Mouse (Mus musculus) kidney, adult 9 months (tissue): ENCODE results near the gene Fkbp14.

Source experiments
- DNase-seq: peaks from one replicate; pipeline ENCODE4 v3.0.0; 2022

Gene Fkbp14

DNA sequence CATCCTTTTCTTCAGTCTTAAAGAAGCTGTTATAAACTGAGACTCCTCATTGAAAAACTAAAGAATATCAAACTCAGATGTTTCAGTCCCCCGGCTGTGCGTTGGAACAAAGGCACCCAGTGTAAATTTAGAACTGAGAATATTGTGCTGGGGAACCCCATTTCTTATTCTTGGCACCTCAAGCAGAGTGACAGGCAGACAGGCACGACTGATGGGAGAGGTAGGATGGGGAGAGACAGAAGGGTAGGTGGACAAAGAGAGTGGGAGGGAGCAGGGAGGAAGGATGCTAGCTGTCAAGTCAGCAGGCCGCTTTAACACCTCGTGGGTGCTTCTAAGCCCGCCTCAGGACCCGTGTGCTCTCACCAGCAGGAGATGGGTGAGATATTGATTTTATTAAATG, 54.3 kb downstream of the Fkbp14 start:
- no peak for DNase-seq

DNA sequence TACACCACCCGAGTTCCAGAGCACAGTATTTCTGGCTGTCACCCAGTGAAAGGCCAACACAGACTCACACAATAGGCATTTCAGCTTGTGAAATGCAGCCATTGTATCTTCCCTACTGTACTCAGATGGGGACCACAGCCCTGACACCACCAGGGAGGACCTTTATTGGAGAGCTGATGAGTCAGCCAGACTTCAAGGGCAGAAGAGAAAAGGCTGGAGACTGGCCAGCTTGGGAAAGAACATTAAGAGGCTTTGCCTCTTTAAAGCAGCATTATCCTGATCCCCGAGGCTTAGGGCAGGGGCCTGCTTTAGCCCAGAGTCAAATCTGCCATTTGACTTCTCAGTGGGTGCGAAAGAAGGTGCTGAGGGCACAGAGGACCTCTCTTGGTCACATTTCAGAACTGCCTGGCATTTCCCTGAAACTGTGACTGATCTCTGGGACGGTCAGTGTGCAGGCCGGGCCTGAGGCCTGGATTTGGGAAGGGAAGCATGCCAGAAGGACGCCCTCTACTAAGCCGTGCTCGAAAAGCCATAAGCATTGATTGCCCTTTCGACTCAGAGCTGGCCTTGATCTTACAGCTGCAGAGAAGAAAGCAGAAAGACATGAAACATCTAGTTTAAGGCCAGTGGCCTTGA, 56.7 kb downstream of the Fkbp14 start:
- no peak for DNase-seq

DNA sequence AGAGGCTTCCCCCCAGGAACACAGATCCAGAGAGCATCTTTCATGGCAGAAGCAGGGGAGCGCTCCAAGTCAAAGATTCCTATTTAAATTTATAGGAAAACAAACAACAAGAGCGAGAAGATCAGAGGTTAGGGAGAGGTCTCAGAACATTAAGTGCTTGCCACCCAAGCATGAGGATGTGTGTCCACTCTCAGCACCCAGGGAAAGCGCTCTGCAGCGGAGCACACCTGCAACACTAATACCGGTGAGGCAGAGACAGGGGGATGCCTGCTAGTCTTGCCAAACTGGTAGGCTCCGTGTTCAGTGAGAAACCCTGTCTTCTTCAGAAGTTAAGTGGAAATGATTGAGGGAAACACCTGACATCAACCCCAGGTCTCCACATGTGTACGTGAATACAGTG, 57.7 kb downstream of the Fkbp14 start:
- no peak for DNase-seq

DNA sequence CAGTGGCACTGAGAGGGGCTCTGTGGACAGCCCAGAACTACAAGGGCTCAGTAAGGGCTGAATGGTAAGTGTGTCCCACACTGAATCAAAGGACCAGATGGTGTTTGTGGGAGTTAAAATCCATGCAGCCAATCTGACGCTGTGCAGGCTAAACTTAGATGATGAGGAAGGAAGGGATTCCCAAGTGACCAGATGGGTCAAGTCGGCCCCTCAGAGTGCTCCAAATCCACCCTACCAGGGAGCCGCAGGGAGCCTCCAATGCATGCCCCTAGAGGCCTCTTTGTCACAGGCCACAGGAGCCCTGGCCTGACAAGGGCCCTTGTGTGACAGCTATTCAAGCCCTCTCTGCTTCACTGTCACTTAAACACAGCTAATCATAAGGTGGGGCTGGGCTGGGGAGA, 58.3 kb downstream of the Fkbp14 start:
- DNase-seq: no peak

DNA sequence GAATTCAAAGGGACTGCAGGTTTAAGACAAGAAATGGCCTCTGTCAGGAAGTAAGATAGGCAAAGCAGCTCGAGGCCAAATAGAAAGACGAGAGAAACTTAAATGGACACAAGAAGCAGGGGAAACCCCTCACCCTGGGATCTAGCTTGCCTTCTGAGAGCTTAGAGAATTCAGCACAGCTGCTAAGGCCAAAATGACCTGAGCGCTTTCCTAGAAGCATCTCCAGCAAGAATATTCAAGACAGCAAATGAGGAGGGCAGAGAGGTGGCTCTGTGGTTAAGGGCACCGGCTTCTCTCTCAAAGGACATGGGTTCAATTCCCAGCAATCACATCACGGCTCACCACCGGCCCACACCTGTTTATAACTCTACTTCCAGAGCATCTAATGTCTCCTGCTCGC, 60.1 kb downstream of the Fkbp14 start:
- no peak for DNase-seq

DNA sequence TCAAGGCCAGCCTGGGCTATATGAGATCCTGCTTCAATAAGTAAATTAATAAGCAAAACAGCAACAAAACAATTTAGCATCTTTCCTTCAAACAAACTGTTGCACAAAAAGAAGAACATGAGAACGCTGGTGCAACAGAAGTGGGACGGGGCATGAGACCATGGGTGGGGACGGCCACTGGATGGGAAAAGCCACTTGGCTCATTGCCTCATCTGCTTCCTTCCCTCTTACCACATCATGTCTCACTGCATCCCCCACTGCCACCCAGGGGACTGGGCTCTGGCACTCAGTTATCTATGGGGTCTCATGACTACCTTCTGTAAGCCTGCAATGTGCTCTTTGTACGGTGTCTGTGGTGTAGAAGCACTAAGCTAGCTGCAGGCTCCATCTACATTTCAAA, 61.6 kb downstream of the Fkbp14 start:
- no peak for DNase-seq

DNA sequence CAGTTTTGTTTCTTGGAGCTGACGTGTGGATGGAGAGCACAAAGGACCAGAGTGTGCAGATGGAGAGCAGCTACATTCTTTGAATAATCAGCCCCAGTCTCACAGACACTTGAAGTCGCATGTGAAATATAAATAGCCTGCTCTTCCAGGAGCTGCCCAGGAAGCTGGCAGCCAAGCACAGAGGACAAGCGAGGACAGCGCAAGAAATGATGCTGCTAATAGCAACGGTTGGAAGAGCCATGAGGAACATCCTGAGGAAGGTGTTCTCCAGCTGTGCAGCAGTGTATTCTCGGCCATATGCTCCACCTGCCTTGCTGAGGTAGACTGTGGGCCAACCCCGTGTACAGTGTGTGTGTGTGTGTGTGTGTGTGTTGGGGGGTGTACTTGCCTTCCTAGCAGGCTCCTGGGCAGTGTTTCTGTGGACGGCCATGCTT, 66.0 kb downstream of the Fkbp14 start:
- DNase-seq: no peak

DNA sequence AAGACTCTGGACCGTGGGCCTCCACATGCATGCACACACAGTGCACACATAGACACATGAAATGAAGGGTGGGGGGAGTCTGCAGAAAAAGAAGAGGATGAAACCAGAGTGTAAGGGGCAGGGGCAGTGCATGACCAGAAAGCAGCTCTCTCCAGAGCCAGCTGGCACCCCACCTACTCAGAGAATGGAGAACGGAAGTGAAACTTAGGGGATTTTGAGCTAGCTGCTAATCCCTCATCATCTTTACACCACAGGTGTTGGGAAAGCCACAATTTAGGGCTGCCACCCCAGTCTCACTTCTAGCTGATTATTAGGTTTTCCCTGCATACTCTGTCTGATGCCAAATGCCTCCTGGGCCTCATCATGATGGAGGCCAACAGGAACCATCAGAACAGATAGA, 66.9 kb downstream of the Fkbp14 start:
- DNase-seq: no peak

DNA sequence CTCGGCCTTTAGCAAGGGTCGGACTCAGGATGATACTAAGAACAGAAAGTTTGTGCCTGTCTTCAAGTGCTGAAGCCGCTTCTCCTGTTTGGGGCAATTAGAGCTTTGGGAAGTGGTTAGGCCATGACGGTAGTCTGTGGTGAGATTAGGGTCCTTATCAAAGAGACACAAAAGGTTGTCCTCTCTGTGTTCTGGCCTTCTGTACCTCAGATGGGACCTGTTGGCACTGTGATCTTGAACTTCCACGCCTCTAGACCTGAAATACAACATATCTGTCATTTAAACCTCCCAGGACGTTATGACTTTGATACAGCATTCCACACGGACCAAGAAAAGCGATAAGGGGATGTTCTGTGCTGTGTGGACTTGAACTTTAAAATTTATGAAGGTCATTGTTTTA, 68.4 kb downstream of the Fkbp14 start:
- DNase-seq: no peak
